Mouse (Mus musculus): ENCODE measurements around the gene Jund. TPM values are rescaled to one million over a fixed set of nuclear protein-coding genes. Genes with fewer than 3 reads are reported as not detected.

Gene Jund
- polyA plus RNA-seq, 1 experiment from 2014 or later = 79.8 TPM

DNA sequence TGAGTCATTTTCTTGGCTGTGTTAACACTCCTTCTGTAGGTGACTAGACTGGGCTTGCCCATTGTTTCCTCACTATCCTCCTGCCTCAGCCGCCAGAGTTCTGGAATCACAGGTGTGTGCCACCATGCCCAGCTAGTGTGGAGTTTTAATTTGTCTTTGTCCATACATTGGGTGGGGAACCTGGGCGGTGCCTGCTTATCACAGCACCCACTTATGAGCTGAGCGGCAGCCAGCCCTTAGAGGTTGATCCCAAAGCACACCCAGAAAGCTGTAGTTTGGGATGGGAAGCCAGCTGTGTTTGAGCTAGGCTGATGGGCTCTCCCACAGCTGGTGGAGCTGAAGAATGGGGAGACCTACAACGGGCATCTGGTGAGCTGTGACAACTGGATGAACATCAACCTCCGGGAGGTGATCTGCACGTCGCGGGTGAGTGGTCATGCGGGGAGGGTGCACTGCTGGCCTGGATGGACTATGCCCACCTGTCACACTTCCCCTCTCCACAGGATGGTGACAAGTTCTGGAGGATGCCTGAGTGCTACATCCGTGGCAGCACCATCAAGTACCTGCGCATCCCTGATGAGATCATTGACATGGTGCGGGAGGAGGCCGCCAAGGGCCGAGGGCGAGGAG, 21.2 kb upstream of the Jund start:
- H3K4me2 ChIP-seq = no peak overlapping the region
- H3K9me3 ChIP-seq (replicated peaks) = no peaks in the 10 kb centered on the region
- H3K27me3 ChIP-seq = no peaks in the 10 kb centered on the region
- ATAC-seq (replicated peaks; ENCODE audit: insufficient number of reproducible peaks, insufficient read depth, low FRiP score, low read depth) = no peak
- H3K36me3 ChIP-seq = peaks cover 18% of the 10 kb centered on the region
- H3K4me1 ChIP-seq (replicated peaks) = peaks cover 43% of the 10 kb centered on the region
- no peak overlapping the region for H3K27ac ChIP-seq
- WGBS = 89% methylated on average over 15 of the region's 15 CpGs
- H3K4me3 ChIP-seq = no peak overlapping the region
- H3K9ac ChIP-seq = no peak overlapping the region

DNA sequence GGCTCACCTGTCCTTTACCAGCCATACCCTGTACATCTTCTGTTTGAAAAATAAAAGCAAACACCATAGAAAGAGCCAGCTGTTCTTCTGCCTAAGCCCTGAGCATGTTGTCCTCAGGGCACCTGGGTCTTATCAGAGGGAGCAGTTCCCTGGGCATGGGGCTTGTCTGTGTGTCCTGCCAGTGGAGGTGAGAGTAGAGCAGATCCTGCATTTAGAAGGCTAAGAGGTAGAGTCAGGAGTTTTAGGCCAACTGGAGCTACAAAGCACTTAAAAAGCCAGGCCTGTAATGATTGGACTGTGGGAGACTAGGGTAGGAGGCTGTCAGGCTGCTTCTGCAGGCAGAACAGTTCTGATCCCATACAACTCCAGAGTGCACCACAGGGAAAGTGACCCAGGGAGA, 20.1 kb upstream of the Jund start:
- no peak overlapping the region for H3K27ac ChIP-seq
- H3K36me3 ChIP-seq = peaks cover 18% of the 10 kb centered on the region
- ATAC-seq (replicated peaks; ENCODE audit: insufficient number of reproducible peaks, insufficient read depth, low FRiP score, low read depth) = no peak
- peaks cover 43% of the 10 kb centered on the region for H3K4me1 ChIP-seq (replicated peaks)
- H3K4me3 ChIP-seq = no peak overlapping the region
- no peaks in the 10 kb centered on the region for H3K9me3 ChIP-seq (replicated peaks)
- H3K4me2 ChIP-seq = no peak overlapping the region
- no peaks in the 10 kb centered on the region for H3K27me3 ChIP-seq
- H3K9ac ChIP-seq = no peak overlapping the region

DNA sequence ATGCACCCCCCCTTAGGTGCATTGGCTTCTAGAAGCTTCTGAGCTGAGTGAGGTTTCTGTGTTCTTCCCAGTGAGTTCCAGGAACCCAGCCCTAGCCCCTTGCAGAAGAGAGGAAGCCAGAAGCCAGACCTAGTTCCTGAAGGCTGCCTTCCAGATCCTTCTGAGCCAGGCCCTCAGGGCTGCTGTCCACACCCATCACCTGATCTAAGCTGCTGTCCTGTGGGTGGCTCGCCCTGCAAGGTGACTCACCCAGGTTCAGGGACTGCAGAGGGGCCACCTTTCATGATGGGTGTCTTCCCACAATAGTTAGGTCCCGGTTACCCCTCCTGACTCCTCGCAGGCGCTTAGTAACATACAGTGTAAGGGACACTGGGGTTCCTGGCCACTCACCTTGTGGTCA, 19.3 kb upstream of the Jund start:
- H3K27me3 ChIP-seq = no peaks in the 10 kb centered on the region
- peaks cover 18% of the 10 kb centered on the region for H3K36me3 ChIP-seq
- no peaks in the 10 kb centered on the region for H3K9me3 ChIP-seq (replicated peaks)
- no peak overlapping the region for H3K4me3 ChIP-seq
- H3K9ac ChIP-seq = no peak overlapping the region
- no peak overlapping the region for H3K4me2 ChIP-seq
- ATAC-seq (replicated peaks; ENCODE audit: insufficient number of reproducible peaks, insufficient read depth, low FRiP score, low read depth) = no peak
- no peak overlapping the region for H3K27ac ChIP-seq
- peaks cover 36% of the 10 kb centered on the region for H3K4me1 ChIP-seq (replicated peaks)
- WGBS = 94% methylated on average over 4 of the region's 4 CpGs

DNA sequence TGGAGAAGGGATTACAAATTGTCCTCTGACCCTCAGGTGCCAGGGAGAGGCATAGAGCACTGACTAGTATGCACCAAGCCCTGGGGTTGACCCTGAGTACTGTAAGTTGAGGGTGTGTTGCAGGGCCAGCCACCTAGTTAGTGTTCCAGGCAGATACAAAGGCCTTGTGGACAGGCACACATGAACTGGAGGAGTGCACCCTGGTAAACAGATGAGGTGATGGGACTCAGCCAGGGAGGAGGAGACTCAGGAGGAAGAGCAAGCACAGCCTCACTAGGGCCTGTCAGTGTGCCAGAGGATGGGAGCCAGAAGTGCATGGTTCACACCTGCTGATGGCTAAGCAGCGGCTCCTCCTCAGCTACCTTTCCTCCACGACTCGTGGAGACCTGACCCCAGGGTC, 18.7 kb upstream of the Jund start:
- peaks cover 18% of the 10 kb centered on the region for H3K36me3 ChIP-seq
- H3K27ac ChIP-seq = no peak overlapping the region
- no peaks in the 10 kb centered on the region for H3K27me3 ChIP-seq
- no peak overlapping the region for H3K9ac ChIP-seq
- H3K4me2 ChIP-seq = no peak overlapping the region
- ATAC-seq (replicated peaks; ENCODE audit: insufficient number of reproducible peaks, insufficient read depth, low FRiP score, low read depth) = no peak
- H3K4me1 ChIP-seq (replicated peaks) = peaks cover 29% of the 10 kb centered on the region
- H3K9me3 ChIP-seq (replicated peaks) = no peaks in the 10 kb centered on the region
- WGBS = 65% methylated on average over 3 of the region's 3 CpGs
- no peak overlapping the region for H3K4me3 ChIP-seq

DNA sequence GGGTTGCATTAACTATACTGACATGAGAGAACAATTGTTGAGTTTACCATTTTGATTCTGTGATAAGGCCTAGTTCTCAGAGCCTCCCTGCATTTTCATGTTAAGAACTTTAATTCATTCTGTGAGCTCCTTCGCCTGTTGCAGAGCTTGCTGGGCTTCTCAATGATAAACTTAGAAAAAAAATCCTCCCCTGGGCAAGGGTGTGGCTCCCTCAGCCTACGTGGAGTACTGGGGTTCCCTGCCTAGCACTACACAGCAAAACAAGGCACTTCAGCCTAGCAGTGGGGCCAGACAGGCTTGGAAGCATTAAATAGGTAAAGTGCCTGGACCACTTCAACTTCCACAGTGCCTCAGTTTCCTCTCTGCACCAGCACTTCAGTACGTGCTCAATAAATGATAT, 17.3 kb upstream of the Jund start:
- Histone ChIP-seq H3K36me3 (peaks cover 18% of the 10 kb centered on the region), H3K27ac (peak overlapping the region; percentile 94), H3K4me1 (replicated peaks) (peaks cover 22% of the 10 kb centered on the region), H3K9me3 (replicated peaks) (no peaks in the 10 kb centered on the region), H3K4me2 (no peak overlapping the region), H3K9ac (0 out of 2 replicates have a peak overlapping the region, but pooled peaks have one; percentile 53), H3K4me3 (no peak overlapping the region), H3K27me3 (no peaks in the 10 kb centered on the region)
- no peak for ATAC-seq (replicated peaks; ENCODE audit: insufficient number of reproducible peaks, insufficient read depth, low FRiP score, low read depth)
- WGBS = 76% methylated on average over 3 of the region's 3 CpGs

DNA sequence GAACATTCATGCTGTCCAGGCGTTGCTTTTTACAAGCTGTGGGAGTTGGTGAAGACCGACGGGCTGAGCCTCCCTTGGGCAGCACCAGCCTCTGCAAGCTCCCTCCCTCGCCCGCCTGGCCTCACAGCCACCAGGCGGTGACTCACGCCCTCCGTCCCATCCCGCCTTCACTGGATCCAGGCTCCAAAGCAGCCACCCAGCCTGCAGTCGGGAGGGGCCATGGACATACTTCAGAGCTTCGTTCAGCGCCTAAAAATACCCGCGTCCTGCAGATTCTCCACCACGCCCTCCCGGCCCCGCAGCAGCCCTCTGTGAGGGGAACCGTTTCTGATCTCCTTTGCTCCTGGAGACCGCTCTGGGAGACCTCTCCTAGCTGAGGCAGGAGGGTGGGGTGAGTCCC, 16.6 kb upstream of the Jund start:
- Histone ChIP-seq H3K9ac (peak overlapping the region; percentile 53), H3K9me3 (replicated peaks) (no peaks in the 10 kb centered on the region), H3K27me3 (no peaks in the 10 kb centered on the region), H3K36me3 (peaks cover 18% of the 10 kb centered on the region), H3K4me1 (replicated peaks) (peaks cover 22% of the 10 kb centered on the region), H3K4me3 (peak overlapping the region; percentile 26), H3K4me2 (peak overlapping the region; percentile 51), H3K27ac (peak overlapping the region; percentile 94)
- peak; percentile 89 for ATAC-seq (replicated peaks; ENCODE audit: insufficient number of reproducible peaks, insufficient read depth, low FRiP score, low read depth)
- WGBS = 3% methylated on average over 19 of the region's 19 CpGs

DNA sequence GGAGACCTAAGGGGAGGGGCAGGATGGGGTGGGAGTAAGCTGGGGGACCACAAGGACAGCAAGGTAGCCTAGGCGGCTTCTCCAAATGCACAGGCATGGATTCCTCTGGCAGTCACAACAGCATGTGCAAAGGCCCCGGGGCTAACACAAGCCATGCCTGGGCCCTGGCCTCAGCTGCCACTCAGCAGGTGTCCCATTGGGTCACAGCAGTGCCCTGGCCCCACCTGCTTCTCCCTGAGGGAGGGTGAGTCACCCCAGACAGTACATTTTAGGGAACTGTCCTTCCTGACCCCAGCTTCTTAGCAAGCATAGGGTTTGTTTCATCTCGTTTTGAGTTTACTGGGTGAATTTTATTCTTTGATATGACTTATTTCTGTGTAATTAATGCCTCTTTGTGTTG, 16.1 kb upstream of the Jund start:
- WGBS = 61% methylated on average over 3 of the region's 3 CpGs
- Histone ChIP-seq H3K4me1 (replicated peaks) (peaks cover 27% of the 10 kb centered on the region), H3K9me3 (replicated peaks) (no peaks in the 10 kb centered on the region), H3K27ac (peak overlapping the region; percentile 94), H3K9ac (peak overlapping the region; percentile 53), H3K4me2 (peak overlapping the region; percentile 51), H3K36me3 (peaks cover 18% of the 10 kb centered on the region), H3K27me3 (no peaks in the 10 kb centered on the region), H3K4me3 (peak overlapping the region; percentile 26)
- peak; percentile 19 for ATAC-seq (replicated peaks; ENCODE audit: insufficient number of reproducible peaks, insufficient read depth, low FRiP score, low read depth)

DNA sequence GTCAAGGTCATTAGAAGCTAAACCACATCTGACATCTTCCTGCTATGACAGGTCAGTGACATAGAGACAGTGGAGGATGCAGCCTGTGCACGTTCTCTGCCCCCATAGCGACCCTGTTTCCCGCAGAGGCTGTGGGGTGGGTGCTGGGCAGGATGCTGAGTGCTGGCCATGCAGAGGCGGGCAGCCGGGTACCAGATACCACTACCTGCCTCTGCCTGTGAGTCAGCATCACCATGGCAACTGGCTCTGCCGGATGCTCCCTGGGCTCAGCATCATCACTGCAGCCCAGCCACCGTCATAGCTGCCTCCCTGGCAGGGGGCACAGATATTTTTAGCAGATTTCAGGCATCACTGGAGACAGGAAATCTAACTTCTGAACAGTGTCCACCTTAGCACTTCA, 14.5 kb upstream of the Jund start:
- H3K4me2 ChIP-seq = no peak overlapping the region
- no peaks in the 10 kb centered on the region for H3K9me3 ChIP-seq (replicated peaks)
- H3K36me3 ChIP-seq = peaks cover 3% of the 10 kb centered on the region; the same call in 1 of the 2 replicates
- WGBS = 48% methylated on average over 7 of the region's 7 CpGs
- no peaks in the 10 kb centered on the region for H3K27me3 ChIP-seq
- H3K4me1 ChIP-seq (replicated peaks) = peaks cover 28% of the 10 kb centered on the region
- H3K9ac ChIP-seq = no peak overlapping the region
- ATAC-seq (replicated peaks; ENCODE audit: insufficient number of reproducible peaks, insufficient read depth, low FRiP score, low read depth) = no peak
- no peak overlapping the region for H3K27ac ChIP-seq
- H3K4me3 ChIP-seq = no peak overlapping the region

DNA sequence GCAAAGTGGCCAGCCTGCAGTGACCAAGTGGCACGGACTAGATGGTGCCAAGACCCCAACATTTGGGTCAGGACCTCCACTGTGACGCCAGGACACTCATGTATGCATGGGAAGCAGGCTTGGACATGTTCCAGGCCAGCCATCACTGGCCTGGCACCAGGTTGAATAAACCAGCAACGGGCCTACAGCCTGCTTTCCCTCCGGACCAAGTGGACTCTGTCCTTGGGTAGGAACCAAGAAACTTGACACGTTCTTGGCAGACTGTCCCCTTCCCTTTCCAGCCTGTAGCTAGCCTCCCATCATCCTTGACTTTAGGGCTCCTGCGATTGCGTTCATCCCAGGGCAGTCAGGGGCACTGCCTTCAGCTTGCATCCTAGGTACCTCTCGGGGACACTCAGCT, 11.2 kb upstream of the Jund start:
- Histone ChIP-seq H3K27ac (peak overlapping the region; percentile 41; the same call in 1 of the 2 replicates), H3K4me3 (no peak overlapping the region), H3K4me2 (no peak overlapping the region), H3K4me1 (replicated peaks) (peaks cover 32% of the 10 kb centered on the region), H3K36me3 (no peaks in the 10 kb centered on the region), H3K9me3 (replicated peaks) (no peaks in the 10 kb centered on the region), H3K9ac (no peak overlapping the region), H3K27me3 (no peaks in the 10 kb centered on the region)
- 55% methylated on average over 8 of the region's 8 CpGs for WGBS
- ATAC-seq (replicated peaks; ENCODE audit: insufficient number of reproducible peaks, insufficient read depth, low FRiP score, low read depth) = no peak

DNA sequence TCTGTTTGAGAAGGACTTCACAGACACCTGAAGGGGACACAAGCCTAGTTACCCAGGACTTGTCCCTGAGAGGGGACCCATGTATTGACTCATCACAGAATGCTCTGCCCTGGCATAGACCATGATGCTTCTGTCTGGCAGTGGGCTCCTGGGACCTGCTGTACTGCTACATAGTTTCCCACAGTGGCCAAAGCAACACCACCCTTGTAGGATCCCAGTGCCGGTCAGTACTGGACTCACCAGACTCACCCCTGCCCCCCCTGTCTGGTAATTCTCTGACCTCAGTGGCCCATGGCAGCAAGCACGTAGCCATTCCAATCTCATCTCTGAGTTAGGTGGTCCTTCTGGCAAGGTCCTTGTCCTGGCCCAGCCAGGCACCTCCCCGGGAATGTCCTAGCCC, 10.6 kb upstream of the Jund start:
- Histone ChIP-seq H3K27me3 (no peaks in the 10 kb centered on the region), H3K27ac (no peak overlapping the region), H3K4me1 (replicated peaks) (peaks cover 31% of the 10 kb centered on the region), H3K9ac (no peak overlapping the region), H3K4me2 (no peak overlapping the region), H3K9me3 (replicated peaks) (no peaks in the 10 kb centered on the region), H3K4me3 (no peak overlapping the region), H3K36me3 (no peaks in the 10 kb centered on the region)
- 86% methylated on average over 3 of the region's 3 CpGs for WGBS
- ATAC-seq (replicated peaks; ENCODE audit: insufficient number of reproducible peaks, insufficient read depth, low FRiP score, low read depth) = no peak

DNA sequence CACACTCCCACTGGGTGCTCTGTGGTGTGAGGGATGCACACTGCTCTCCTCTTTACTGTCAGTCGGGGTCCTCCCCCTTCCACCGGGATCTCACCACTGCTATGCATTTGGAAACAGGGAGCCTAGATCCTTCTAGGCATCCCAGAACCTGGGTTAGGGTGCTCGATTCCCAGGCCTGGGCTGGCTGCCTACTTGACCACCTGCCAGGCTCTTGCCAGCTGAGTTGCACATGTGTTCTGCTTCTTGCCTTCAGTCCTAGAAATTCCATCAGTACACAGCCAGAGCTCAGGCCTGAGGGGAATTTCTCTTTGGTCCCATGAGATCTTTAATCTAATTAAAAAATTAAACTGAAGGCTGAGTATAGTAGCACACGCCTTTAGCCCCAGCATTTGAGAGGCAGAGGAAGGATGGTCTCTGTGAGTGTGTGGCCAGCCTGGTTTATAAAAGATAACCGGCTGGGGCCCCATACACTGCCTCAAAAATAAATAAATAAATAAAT, 8.8 kb upstream of the Jund start:
- no peak for ATAC-seq (replicated peaks; ENCODE audit: insufficient number of reproducible peaks, insufficient read depth, low FRiP score, low read depth)
- WGBS = 69% methylated on average over 5 of the region's 5 CpGs
- H3K27ac ChIP-seq = no peak overlapping the region

DNA sequence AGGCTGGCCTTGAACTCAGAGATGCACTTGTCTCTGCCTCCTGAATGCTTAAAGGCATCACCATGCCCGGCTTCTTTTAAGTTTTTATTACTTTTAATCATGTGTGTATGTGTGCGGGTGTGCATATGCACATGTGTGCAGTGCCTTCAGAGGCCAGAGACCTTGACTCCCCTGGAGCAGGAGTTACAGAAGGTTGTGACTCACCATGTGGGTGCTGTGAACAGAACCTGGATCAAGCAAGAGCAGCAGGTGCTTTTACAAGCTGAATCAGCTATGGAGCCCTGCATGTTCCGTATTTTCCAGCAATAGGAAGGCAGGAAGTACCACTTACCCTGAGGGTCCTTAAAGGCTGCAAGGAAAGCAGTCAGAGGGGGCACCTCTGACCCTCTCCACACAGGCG, 7.5 kb upstream of the Jund start:
- Histone ChIP-seq H3K27ac (peak overlapping the region; percentile 20; the same call in 1 of the 2 replicates), H3K27me3 (no peaks in the 10 kb centered on the region), H3K9ac (no peak overlapping the region), H3K4me2 (peak overlapping the region; percentile 71), H3K36me3 (no peaks in the 10 kb centered on the region), H3K9me3 (replicated peaks) (no peaks in the 10 kb centered on the region), H3K4me3 (no peak overlapping the region), H3K4me1 (replicated peaks) (peaks cover 49% of the 10 kb centered on the region)
- no peak for ATAC-seq (replicated peaks; ENCODE audit: insufficient number of reproducible peaks, insufficient read depth, low FRiP score, low read depth)
- WGBS = 74% methylated on average over 4 of the region's 4 CpGs

More for the DNA sequence above, 8.8 kb upstream of the Jund start:
- H3K4me2 ChIP-seq = no peak overlapping the region
- H3K36me3 ChIP-seq = no peaks in the 10 kb centered on the region
- no peak overlapping the region for H3K4me3 ChIP-seq
- H3K27me3 ChIP-seq = no peaks in the 10 kb centered on the region
- no peak overlapping the region for H3K9ac ChIP-seq
- no peaks in the 10 kb centered on the region for H3K9me3 ChIP-seq (replicated peaks)
- peaks cover 37% of the 10 kb centered on the region for H3K4me1 ChIP-seq (replicated peaks)
